Mouse (Mus musculus): ENCODE data around the gene Egf.
A peak's percentile ranks its signal among the peaks of the same experiment; 100 is the strongest.

The Egf gene

DNA sequence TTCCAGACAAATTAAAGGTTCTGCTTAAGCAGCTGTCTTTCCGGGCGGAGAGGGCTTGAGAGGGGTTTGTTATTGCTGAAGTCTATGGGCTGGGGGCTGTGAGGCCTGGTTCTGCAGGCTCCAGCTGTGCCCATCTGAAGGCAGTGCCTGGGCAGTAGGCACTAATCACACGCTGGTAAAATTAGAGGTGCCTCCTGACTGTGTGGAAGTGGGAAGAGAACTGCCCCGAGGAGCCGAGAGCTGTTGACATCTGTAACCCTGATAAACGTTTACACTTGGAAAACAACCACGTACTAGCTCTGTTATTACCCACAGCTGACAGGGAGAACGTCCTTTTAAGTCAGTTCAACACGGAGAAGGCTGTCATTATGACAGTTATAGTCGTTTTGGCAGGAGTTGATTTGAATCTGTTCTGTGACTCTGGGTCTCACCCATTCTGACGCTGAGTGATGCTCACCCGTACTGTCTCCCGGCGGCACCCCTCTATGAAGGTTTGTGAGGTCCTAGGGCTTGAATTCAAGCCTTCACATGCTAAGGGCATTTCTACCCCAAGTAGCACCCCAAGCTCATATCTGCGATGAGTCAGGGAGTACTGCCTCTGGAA is 40.5 kb downstream of the Egf start:
- no peak for DNase-seq (ENCODE audit: low spot score)

GRCm38 (mm10) chr3:129708157-129708556 is 47.0 kb downstream of the Egf start:
- DNase-seq (ENCODE audit: low spot score) = peak; percentile 54

GRCm38 (mm10) chr3:129698882-129699281 is 56.2 kb downstream of the Egf start:
- DNase-seq (ENCODE audit: low spot score) = no peak

DNA sequence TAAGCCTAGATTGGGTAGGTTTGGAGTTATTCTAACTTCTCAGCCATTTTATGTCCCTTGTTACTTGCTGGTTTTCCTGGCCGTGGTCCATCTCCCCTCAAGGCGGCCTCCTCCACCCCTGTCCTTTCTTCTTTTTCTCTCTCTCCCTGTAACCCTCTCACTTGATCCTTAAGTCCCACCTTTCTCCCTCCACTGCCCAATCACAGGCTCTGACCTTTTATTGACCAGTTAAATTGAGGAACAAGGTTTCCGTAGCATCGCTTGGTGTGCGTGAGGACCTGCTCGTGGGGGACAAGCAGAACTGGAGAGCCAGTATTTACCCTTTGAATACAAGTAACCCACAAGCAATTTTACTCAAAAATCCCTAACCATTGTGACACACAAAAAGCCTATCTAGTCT is 56.8 kb downstream of the Egf start:
- no peak for DNase-seq (ENCODE audit: low spot score)

DNA sequence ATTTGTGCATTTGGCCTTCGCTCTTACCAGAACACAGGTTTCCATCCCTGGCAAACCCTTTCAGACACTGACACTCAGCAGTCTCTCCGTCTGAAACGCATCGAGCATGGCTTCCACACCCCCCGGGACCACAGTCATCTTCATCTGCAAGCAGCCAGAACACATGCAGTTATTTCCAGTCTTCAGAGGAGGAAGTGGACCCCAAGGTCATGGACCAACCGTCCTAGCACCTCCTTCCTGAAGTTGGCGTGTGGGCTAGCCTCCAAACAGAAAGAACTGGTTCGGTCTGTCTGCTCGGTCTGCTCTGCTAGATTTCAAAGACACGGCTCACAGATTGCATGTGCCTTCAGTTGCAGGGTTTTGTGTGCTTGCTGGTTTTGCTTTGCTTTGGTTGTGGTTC is 57.4 kb downstream of the Egf start:
- no peak for DNase-seq (ENCODE audit: low spot score)

- DNase-seq (ENCODE audit: low spot score) = no peak
Measured at GRCm38 (mm10) chr3:129695943-129696342, 59.2 kb downstream of the Egf start.

GRCm38 (mm10) chr3:129693581-129693980 is 61.5 kb downstream of the Egf start:
- DNase-seq (ENCODE audit: low spot score) = no peak

DNA sequence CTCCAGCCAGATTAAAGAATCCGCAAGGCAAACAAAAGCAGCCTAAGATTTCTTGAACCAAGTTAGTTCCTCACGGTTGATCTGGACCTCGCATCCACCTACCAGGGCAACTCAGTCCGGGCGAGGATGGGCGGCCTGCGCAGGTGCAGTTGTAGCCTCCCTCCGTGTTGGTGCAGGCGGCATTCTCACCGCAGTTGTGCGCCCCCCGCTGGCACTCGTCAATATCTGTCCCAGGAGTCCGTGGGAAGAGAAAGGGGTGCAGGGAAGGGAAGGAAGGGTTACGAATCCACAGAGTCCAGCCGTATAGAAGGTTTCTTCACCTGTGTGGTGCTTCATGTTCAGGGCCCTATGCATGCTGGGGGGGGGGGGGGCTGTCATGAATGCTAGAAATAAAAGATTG is 62.3 kb downstream of the Egf start:
- DNase-seq (ENCODE audit: low spot score) = no peak

- DNase-seq (ENCODE audit: low spot score) = no peak
Measured at GRCm38 (mm10) chr3:129687429-129687828, 67.7 kb downstream of the Egf start.

DNA sequence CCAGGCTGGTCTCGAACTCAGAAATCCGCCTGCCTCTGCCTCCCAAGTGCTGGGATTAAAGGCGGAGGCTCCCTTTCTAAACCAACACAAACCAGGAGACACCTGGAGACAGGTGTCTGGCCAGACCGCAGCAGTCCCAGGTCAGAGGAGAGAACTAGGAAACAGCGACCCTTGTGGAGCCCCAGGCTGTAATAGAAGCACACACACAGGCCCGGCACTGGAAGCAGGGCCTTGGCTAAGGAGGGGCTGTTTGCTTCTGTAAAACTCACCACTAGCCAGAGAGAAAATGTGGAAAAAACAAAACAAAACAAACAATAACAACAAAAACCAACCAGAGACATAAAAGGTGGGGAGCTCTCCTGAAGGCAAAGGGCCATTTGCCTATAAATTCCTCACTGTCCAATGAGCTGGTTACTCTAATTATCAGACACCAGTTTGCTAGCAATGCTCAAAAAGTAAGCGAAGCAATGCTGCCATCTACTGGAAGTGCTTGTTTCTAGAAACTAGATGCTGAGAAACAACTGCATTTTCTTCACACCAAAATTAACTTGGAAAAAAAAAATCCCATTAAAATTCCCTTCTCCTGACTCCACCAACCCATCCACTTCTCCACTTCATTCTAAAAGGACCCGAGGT is 68.3 kb downstream of the Egf start:
- peak; percentile 84 for DNase-seq (ENCODE audit: low spot score)

DNA sequence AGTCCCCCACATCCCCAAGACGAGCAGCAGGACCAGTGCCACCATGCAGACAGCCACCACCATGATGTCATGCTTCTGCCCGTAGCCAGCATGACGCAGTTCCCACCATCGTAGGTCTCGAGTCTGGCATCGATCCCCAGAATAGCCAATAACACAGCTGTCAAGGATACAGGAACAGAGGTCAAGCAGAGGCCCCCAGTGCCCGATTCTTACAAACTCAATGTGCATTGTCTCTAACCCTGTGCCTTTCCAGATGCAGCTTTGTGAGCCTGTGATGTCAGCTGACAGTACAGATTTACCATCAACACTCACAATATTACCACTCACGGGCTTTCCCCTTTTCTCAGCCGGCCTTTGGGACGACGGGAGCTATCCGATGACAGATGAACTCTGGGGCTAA is 68.9 kb downstream of the Egf start:
- no peak for DNase-seq (ENCODE audit: low spot score)

DNA sequence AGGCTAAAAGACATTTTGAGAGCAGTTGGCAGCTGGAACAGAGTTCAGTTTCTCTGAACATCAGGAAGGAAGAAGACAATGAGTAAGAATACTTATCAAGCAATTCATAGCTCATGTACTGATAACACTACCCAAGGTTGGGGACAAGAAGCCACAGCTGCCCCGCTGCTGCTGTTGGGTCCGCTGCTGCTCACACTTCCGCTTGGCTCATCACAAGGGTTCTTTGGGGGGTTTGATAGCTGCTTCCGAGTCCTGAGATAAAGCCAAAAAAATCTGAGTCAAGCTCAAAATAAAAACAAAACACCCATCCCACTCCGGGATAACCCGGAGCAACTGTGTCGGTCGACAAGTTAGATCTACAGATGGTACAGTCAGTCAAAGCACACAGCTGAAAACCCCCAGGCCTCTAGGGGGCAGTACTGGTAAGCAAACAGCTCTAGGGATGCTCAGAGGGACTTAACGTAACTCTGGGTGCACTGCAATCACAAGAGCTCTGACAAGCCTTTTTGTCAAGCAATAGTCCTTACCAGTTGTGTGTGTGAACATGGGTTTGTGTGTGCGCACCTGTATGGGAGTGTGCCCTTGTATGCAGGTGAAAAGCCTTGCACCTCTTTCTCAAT is 71.9 kb downstream of the Egf start:
- peak; percentile 23 for DNase-seq (ENCODE audit: low spot score)

GRCm38 (mm10) chr3:129682389-129682788 is 72.7 kb downstream of the Egf start:
- peak; percentile 68 for DNase-seq (ENCODE audit: low spot score)

GRCm38 (mm10) chr3:129681841-129682240 is 73.3 kb downstream of the Egf start:
- no peak for DNase-seq (ENCODE audit: low spot score)

DNA sequence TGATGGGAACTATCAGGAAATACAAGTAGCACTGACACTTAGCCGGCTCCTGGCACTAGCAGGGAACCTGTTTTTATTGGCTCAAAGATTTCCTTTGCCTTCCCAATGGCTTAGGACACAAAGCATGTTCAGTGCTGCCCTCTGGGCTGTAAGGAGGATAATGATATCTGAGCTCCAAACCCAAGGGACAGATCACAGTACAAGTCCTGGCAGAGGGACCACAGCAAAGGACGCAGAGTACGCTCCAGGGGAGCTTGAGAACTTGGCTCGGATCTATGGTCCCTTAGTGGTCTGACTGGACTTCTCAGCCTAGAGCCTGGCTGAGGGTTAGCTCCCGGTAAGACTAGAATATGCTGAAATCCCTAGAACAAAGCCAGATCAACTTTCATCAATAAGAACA is 74.9 kb downstream of the Egf start:
- peak; percentile 47 for DNase-seq (ENCODE audit: low spot score)

DNA sequence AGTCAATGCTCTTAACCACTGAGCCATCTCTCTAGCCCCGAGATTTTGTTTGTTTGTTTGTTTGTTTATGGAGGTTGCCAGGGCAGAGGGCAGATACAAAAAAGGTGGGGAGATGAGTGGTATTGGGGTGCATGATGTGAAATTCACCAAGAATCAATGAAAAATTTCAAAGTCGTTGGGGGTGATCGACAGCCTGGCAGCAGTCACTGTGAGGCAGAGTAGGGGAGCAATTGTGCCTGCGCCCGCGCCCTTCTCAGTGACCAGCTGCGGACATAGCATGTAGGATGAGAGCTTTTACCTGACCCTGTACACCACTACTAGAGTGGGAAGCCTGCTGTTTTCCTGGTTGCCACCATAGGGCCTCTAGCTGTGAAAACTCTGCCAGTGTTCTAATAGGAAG is 79.2 kb downstream of the Egf start:
- DNase-seq (ENCODE audit: low spot score) = no peak

DNA sequence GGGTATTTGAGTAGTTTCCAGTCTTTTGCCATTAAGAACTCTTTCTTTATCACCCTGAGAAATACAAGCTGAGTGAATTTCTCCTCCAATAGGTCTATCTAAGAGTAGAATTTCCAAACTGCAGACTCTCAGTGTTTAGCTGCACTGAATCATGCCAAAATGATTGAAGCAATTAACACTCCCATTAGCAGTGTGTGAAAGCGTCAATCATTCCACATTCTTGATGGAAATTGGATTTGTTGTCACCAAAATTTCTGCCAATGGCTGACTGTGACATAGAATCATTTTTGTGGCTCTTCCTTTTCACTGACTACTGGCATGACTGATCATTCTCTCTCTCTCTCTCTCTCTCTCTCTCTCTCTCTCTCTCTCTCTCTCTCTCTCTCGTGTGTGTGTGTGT is 91.2 kb downstream of the Egf start:
- no peak for DNase-seq (ENCODE audit: low spot score)

- DNase-seq (ENCODE audit: low spot score) = no peak
Measured at GRCm38 (mm10) chr3:129658776-129659175, 96.3 kb downstream of the Egf start.

DNA sequence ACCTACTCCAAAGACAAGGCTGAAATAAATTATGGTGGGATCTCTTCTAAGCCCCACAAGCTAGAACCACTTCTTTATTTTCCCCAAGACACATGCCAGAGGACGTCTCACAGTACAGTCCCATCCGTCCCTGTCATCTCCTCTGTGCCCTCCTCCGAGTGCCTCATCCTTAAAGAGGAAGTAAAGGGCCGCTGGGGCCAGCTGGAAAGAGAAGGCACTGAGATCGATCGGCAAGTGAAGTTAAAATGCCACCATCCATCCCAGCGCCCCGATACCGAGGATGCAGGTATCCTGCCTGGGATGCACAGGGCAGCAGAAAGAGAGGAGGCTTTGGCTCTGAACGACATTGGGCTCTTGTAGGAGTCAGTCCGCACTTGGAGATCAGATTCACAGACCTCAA is 97.3 kb downstream of the Egf start:
- no peak for DNase-seq (ENCODE audit: low spot score)

DNA sequence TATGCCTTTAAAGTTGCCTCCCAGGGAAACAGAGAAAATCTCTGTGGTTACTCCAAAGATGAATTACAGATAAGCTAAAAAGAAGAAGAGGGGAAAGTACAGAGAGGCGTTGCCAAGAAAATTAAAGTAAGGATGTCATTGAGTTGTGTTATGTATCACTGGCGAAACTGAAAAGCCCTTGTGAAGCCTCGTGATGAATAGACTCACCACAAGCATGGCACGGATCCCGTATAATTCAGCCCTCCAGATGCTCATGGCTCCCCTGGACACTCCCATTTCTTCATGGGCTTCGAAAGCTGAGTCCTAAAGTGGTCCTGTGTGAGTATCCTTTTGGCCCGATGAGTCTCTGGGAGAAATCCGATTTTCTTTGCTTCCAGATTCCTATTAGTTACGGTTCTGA is 97.9 kb downstream of the Egf start:
- no peak for DNase-seq (ENCODE audit: low spot score)

GRCm38 (mm10) chr3:129656540-129656939 is 98.6 kb downstream of the Egf start:
- DNase-seq (ENCODE audit: low spot score) = no peak

- no peak for DNase-seq (ENCODE audit: low spot score)
Measured at GRCm38 (mm10) chr3:129652476-129652875, 102.6 kb downstream of the Egf start.

DNA sequence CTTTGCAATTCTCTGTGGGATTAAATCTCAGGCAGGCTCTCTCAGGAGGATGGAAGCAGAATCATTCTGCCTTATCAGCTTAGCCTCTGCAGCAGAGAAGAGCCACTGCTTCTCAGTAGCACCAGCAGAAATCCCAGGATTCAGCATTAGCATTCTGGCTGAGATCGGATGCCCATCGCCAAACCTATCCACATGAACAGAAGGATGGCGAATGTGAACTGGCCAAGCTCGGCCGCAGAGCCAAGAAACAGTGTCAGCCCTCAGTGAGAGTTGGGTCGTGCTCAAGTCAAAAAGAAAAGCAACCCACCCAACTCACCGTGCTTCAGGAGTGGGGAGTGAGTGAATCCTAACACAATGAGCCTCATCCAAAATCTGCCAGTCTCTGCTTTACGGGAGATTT is 103.4 kb downstream of the Egf start:
- no peak for DNase-seq (ENCODE audit: low spot score)

GRCm38 (mm10) chr3:129650931-129651330 is 104.2 kb downstream of the Egf start:
- DNase-seq (ENCODE audit: low spot score) = no peak
